Mouse (Mus musculus) 416B (cell line): Measurements from ENCODE around the gene Fah.
A peak's percentile ranks its signal among the peaks of the same experiment; 100 is the strongest.

Source experiments
- DNase-seq: peaks from one replicate; pipeline ENCODE4 v3.0.0; 2011; ENCODE audit warnings: low read depth

The Fah gene

GRCm38 (mm10) chr7:84606293-84606749 lies at the start of gene Fah:
Fah (minus strand) TSS chr7:84606722.
- no peak for DNase-seq

DNA sequence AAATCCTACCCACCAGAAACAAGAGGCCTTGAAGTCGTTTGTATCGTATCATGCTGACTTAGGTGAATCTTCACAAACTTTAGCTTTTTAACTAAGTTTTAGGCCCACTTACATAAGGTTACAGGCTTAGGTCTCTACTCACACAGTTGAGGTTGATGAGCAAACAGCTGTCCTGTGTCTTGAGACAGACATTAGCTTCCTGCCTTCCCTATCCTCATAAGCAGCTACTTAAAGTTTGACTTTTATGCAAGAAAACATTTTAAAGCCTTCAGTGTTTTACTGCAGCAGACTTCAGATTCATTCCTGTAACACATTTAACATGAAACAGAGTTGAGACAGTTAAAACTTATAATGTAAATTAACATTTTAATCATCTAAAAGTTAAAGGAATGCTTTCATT lies 46.2 kb upstream of the Fah start:
- DNase-seq, result peak; percentile 17

DNA sequence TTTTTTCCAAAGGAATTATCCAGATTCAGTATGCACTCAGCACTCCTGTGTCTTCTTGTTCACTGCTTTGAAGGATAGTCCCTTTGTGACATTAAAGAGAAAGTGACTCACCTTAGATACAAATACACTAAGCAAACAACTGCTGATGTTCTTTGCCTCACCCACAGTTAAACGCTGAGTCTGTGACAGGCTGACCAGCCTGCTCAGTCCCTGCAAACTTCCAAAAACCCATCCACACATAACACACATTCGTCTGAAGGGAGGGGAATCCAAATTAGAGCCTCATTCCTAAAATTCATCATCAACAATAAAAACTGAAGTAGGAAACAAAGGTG lies 45.4 kb upstream of the Fah start:
- no peak for DNase-seq

DNA sequence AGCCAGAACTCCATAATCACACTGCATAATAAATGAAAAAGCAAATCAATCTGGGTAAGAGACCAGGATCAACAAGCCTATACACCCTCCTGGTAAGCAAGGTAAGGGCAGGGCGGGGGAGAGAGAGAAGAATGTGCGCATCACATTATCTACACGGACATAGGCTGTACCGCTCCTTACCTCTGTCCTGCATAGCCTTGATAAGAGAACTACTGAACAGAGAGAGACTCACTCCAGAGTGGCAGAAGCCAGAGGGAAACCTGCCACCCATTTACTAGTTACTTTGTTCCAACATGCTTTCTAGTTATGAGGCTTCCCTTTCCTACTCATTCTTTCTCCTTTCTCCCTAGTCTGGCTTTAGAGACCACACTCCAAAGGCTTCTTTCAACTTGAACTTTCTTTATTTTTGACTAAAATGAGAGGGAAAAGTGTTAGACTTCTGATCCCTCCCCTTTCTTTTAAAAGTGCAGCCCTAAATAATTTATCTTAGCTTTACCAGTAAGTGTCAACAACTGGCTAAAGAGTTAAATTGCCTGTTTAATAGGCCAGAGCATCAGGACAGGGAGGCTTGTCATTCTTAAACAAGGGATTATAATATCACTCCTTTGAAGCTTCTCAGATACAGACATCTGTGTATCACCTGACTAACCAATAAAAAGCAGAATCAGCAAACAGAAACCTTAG lies 44.9 kb upstream of the Fah start:
- no peak for DNase-seq

DNA sequence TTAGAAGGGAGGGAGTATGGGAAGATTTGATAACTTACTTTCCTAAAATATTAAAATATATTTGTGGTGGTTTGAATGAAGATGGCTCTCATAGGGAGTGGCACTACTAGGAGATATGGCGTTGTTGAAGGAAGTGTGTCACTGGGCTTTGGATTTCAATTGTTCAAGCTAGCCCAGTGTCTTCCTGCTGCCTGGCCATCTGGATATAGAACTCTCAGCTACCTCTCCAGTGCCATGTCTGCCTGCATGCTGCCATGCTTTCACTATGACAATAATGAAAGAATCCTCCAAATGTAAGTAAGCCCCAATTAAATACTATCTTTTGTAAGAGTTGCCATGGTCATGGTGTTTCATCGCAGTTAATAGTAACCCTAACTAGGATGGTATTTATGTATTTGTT lies 42.5 kb upstream of the Fah start:
- no peak for DNase-seq

GRCm38 (mm10) chr7:84646256-84646655 lies 39.7 kb upstream of the Fah start:
- DNase-seq, result no peak

- DNase-seq, result no peak
These were observed 36.9 kb upstream of the Fah start for GRCm38 (mm10) chr7:84643270-84643998.

GRCm38 (mm10) chr7:84642159-84642928 lies 35.8 kb upstream of the Fah start:
- DNase-seq, result peak; percentile 14

DNA sequence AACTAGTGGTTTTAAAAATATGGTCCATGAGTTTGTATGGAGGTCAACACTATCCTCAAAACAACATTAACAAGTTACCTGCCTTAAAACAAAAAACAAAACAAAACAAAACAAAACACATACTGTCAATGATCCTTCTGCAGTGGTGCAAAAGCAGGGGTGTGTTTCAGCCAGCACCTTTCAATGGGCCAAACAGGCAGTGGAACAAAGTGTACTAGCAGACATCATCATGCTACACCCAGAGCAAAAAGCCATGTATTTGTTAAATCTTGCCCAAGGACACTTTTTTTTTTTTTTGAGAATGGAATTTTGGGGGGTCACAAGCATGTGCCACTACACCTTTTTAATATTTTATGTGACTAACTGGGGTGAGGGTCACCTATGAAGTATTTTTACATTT lies 30.4 kb upstream of the Fah start:
- no peak for DNase-seq

DNA sequence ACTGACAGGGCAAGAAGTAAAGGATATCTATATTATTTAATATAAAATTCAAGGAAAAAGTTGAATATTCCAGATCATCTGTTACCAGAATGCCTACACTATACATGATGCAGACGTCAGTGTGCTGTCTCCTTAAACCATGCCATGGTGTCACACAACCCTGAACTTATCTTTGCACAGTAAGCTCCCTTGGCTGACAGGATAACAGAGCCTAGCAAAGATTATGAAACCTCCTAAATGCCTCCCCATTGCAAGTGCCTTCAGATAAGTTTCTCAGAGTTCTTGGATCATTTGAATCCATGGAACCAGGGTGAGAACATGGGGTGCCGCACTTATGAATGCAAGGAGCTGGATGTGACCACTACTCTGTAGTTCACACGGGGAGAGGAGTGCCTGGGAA lies 25.4 kb upstream of the Fah start:
- no peak for DNase-seq

GRCm38 (mm10) chr7:84623718-84624117 lies 17.2 kb upstream of the Fah start:
- no peak for DNase-seq

DNA sequence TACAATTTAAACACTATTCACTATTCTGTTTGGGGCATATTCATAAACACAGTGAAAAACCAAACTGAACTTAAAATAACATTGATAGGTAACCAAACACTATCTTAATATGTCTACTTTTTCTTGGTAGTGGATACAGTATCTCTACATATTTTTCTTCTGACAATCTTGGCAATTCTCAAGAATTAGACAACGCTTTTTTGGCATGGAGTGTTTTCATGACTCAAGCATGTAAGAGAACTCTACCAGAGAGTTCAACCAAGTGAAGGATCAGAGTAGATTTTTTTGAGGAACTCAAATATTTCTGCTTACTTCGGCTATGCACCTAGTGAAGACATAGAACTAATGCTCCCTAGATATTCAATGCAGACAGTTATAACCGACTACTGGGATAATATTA lies 14.4 kb upstream of the Fah start:
- DNase-seq, result no peak

DNA sequence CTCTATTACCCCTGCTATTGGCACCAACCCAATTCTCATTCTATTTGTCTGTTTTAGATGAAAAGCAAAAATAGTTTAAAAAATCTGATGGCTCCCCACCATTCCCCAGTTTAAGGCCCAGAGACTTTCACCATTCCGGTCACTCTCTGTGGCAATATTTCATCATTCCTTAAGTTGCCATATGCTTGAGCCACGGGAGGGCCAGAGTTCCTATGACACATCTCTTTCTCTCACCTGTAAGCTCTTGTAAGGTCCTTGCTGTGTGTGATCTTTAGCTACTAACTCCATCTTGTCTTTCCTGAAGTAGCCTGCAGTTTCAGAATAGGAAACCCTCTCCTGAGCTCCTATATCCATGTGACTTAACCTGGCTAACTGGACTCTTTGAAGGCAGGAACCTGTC lies 12.4 kb upstream of the Fah start:
- DNase-seq, result no peak

- DNase-seq, result peak; percentile 50
These were observed 5.9 kb upstream of the Fah start for GRCm38 (mm10) chr7:84612445-84612844.

- no peak for DNase-seq
These were observed 5.1 kb upstream of the Fah start for GRCm38 (mm10) chr7:84611609-84612008.

- no peak for DNase-seq
These were observed 724 bp downstream of the Fah start for GRCm38 (mm10) chr7:84605704-84606292.

GRCm38 (mm10) chr7:84605033-84605687 lies 1.4 kb downstream of the Fah start:
- DNase-seq, result peak; percentile 6

- DNase-seq, result peak; percentile 72
These were observed 2.0 kb downstream of the Fah start for GRCm38 (mm10) chr7:84604501-84604900.

- no peak for DNase-seq
These were observed 5.2 kb downstream of the Fah start for GRCm38 (mm10) chr7:84601331-84601730.

DNA sequence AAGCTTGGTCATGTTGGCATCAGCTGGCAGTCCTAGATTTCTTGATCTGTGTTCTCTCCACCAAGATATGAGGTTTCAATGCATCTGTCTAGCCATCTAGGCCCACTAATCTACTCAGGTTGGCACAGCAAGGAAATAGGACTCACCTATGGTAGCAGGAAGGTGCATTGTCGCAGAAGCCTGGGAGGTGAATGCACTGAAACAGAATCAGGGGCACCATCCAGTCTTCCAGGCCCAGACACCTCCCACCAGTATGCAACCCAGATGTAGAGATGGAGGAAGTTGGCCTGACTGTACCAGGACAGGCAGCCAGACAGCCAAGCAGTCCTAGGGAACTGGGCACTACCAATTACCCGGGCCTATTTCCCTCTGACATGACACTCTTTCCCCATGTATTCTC lies 5.9 kb downstream of the Fah start:
- no peak for DNase-seq

DNA sequence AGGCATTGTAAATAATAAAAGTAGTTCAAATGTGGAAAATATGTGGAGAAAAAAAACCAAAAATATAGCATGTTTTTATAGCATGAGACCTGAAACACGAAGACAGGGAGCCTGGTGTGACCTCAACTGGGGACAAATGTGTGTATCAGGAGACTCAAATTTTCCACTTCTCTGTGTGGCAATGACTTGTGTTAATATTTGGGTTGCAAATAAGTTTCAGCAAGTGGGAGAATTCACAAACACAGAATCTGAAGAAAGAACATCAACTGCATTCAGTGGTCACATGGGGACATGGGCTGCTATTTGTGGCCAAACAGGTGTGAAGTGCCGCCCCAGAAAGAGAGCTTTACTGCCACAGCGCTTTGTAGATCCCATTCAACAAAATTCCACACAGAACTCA lies 9.9 kb downstream of the Fah start:
- DNase-seq, result no peak

DNA sequence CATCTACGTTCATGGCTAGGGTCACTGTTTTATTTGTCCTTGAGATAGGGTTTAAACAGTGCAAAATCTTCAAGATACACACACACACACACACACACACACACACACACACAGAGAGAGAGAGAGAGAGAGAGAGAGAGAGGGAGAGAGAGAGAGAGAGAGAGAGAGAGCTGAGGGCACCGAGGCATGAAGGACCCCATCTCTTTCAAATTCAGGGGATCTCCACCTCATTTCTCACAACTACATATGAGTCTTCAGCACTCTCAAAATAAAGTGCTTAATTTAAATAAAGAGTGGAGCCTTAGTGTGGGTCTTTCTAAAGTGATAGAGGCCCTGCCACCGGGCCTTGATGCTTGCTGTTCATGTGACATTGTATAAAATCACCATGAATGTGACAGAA lies 10.5 kb downstream of the Fah start:
- no peak for DNase-seq
